Mouse (Mus musculus): ENCODE results near the gene Uba7. TPM values are rescaled to one million over a fixed set of nuclear protein-coding genes. Genes with fewer than 3 reads are reported as not detected.
A peak's percentile ranks its signal among the peaks of the same experiment; 100 is the strongest.
"Not testable (repeated sequence)": the region's sequence is repeated elsewhere in the genome, so short reads cannot be mapped to it uniquely, and the experiment has no call there.

The Uba7 gene
- polyA plus RNA-seq, 1 experiment from 2014 or later, result 32.4 TPM

DNA sequence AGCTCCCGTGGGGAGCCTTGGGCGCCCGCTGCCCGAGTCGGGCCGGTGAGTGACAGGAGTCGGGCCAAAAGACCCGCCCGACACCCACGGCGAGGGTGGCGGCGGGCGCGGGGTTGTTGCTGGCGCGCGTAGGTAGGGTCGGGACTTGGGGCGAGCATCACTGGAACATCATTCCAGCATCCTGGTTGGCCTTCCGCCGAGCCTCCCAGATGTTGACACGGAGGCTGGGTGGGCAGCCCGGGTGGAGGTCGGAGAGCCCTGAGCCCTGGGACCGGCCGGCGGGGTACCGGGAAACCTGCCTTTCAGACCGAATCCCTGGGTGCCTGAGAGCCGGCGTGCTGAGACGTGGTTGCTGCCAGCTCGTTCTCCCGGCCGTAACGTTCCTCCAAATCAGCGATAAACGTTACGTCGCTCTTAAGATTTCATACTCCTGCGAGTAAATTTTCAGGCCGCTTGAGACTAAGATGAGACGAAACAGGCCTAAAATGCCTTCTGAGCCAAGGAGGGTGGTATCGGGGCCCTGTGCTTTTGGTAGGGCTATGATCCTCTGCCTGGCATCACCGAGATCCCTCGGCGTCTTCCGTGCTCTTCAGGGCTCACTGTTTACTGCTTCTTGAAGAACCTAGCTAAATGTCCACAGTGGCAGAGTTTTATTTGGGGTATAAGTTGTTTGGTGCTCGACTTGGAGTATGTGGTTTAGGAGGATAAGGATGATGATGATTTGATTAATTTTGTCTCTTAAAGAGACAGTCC is 27.6 kb downstream of the Uba7 start:
- H3K4me2 ChIP-seq (replicated peaks), result peak overlapping the region; percentile 73
- peaks cover 10% of the 10 kb centered on the region for H3K4me1 ChIP-seq (replicated peaks)
- H3K4me3 ChIP-seq (replicated peaks), result peak overlapping the region; percentile 100
- peak overlapping the region; percentile 95 for H3K27ac ChIP-seq
- no peaks in the 10 kb centered on the region for H3K27me3 ChIP-seq (replicated peaks)
- H3K36me3 ChIP-seq, result no peaks in the 10 kb centered on the region
- peak overlapping the region; percentile 99 for H3K9ac ChIP-seq
- under 1% methylated on average over 50 of the region's 50 CpGs for WGBS
- peak; percentile 69 for ATAC-seq
- H3K9me3 ChIP-seq, result no peaks in the 10 kb centered on the region

DNA sequence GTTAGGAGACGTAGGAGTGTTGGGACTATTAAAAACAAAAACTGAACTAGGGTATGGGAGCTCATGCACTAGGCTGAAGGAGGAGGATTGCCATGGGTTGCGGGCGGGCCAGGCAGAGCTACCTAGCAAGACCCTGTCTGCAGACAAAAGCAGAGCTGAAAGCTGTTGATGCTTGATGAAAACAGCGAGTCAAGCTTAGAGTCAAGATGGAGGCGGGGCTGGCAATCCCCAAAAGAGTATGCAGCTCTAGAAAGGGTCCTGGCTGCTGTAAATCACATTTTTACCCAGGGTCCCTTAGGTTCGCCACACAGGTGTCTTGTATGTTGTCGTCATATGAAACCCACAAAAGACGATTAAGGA is 28.2 kb downstream of the Uba7 start:
- Histone ChIP-seq H3K27me3 (replicated peaks) (no peaks in the 10 kb centered on the region), H3K4me2 (replicated peaks) (peak overlapping the region; percentile 73), H3K9ac (peak overlapping the region; percentile 99), H3K4me3 (replicated peaks) (peak overlapping the region; percentile 100), H3K27ac (peak overlapping the region; percentile 95; the same call in 1 of the 2 replicates), H3K36me3 (no peaks in the 10 kb centered on the region), H3K9me3 (no peaks in the 10 kb centered on the region), H3K4me1 (replicated peaks) (peaks cover 12% of the 10 kb centered on the region)
- 14% methylated on average over 8 of the region's 8 CpGs for WGBS
- no peak for ATAC-seq

DNA sequence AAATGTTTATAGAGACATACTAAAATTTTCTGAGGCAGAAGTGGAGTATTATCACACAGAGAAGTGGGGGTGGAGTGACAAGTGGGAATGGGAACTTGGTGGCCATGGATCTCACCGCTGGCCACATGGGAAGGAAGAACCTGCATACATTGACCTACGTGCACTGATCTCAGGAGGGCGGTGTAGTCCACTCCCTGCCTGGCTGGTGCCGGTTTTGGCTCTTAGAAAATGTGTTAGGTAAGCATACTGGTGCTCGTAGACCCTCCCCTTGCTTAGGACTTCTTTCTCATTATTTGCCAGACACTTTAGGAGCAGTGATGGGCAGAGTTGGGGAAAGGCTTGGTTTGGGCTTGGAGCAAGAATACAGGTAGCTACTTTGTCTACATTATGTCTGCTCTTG is 32.7 kb downstream of the Uba7 start:
- H3K9me3 ChIP-seq, result no peaks in the 10 kb centered on the region
- H3K36me3 ChIP-seq, result no peaks in the 10 kb centered on the region
- no peaks in the 10 kb centered on the region for H3K27me3 ChIP-seq (replicated peaks)
- no peak for ATAC-seq
- H3K4me1 ChIP-seq (replicated peaks), result peaks cover 12% of the 10 kb centered on the region
- no peak overlapping the region for H3K4me2 ChIP-seq (replicated peaks)
- H3K9ac ChIP-seq, result no peak overlapping the region
- H3K27ac ChIP-seq, result no peak overlapping the region
- H3K4me3 ChIP-seq (replicated peaks), result no peak overlapping the region
- 90% methylated on average over 5 of the region's 5 CpGs for WGBS

DNA sequence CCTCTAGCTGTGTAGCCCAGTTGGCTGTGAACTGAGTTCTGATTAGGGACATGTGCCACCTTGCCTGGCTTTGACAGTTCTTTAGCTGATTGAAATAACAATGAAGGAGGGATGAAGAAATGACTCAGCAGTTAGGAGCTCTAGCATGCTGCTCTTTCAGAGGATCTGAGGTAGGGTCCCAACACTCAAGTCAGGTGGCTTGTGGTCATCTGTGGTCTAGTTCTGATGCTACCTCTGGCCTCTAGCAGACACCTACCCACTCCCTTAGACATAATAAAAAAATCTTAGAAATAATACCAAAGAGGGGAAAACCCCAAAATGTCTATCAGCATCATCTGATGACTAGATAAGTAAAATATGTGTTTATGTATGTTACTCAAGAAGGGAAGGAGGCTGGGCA is 35.1 kb downstream of the Uba7 start:
- Histone ChIP-seq H3K9me3 (no peaks in the 10 kb centered on the region), H3K27me3 (replicated peaks) (no peaks in the 10 kb centered on the region), H3K4me1 (replicated peaks) (0 out of 2 replicates have a peak, but pooled peaks cover 5% of the 10 kb centered on the region)

DNA sequence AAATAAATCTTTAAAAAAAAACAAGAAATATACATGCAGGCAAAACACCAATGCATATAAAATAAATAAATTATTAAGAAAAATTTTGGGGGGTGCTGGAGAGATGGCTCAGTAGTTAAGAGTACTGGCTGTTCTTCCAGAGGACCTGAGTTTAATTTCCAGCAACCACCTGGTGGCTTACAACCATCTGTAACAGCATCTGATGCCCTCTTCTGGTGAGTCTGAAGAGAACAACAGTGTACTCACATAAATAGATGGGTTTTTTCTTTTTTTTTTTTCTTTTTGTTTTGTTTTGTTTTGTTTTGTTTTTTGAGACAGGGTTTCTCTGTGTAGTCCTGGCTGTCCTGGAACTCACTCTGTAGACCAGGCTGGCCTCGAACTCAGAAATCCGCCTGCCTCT is 38.3 kb downstream of the Uba7 start:
- ATAC-seq; H3K4me1 ChIP-seq (replicated peaks); H3K36me3 ChIP-seq; H3K4me3 ChIP-seq (replicated peaks); H3K4me2 ChIP-seq (replicated peaks); H3K9ac ChIP-seq; H3K9me3 ChIP-seq; H3K27me3 ChIP-seq (replicated peaks); H3K27ac ChIP-seq: not testable (repeated sequence)
- 91% methylated on average over 2 of the region's 2 CpGs for WGBS

More for the DNA sequence above, 35.1 kb downstream of the Uba7 start:
- H3K36me3 ChIP-seq, result no peaks in the 10 kb centered on the region
- H3K9ac ChIP-seq, result no peak overlapping the region
- no peak overlapping the region for H3K4me3 ChIP-seq (replicated peaks)
- no peak for ATAC-seq
- H3K27ac ChIP-seq, result no peak overlapping the region
- no peak overlapping the region for H3K4me2 ChIP-seq (replicated peaks)

DNA sequence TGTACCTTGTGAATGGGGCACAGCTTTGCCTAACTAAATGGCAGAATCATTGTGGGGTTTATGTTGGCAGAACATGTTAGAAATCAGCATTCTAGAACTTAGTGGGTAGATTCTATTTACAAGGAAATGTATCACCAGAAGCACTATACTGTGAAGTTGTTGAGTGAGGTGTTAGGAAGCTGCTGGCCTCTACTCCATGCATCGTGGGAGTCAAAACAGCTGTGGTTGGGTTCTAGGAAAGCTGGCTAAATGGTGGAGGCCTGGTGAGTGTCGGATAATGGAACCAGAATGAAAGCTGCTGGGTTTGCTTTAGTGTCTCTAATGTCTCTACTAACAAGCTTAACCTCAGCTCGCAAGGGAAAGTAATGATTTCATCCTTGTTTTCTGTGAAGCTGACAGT is 41.8 kb downstream of the Uba7 start:
- Histone ChIP-seq H3K27ac (no peak overlapping the region), H3K9ac (no peak overlapping the region), H3K4me2 (replicated peaks) (no peak overlapping the region), H3K9me3 (no peaks in the 10 kb centered on the region), H3K4me3 (replicated peaks) (no peak overlapping the region), H3K36me3 (no peaks in the 10 kb centered on the region), H3K4me1 (replicated peaks) (no peaks in the 10 kb centered on the region), H3K27me3 (replicated peaks) (no peaks in the 10 kb centered on the region)
- 87% methylated on average over 3 of the region's 3 CpGs for WGBS
- ATAC-seq, result no peak

DNA sequence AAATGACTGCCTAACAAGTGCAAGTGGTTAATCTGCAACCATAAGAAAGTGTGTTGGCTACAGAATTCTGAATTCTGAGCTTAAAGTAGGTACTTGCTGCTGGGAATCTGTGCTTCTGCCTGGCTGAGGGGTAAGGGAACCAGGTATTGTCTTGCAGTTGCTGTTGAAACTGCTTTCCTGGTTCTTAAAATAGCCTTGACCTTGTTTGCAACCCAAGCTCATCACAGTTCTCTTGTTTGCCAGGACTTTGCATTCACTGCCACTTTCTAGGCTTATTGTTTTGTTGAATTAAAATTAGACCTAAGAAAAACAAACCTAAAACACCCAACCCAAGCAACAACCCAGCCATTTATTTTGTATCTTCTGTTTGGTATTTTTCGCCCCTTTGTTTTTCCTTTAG is 45.4 kb downstream of the Uba7 start:
- no peak for ATAC-seq
- Histone ChIP-seq H3K27me3 (replicated peaks) (no peaks in the 10 kb centered on the region), H3K4me2 (replicated peaks) (no peak overlapping the region), H3K4me3 (replicated peaks) (no peak overlapping the region), H3K36me3 (peaks cover 9% of the 10 kb centered on the region; the same call in 1 of the 2 replicates), H3K9me3 (no peaks in the 10 kb centered on the region), H3K27ac (no peak overlapping the region), H3K9ac (no peak overlapping the region), H3K4me1 (replicated peaks) (no peaks in the 10 kb centered on the region)
- WGBS, result 90% methylated on average over 1 of the region's 1 CpGs

DNA sequence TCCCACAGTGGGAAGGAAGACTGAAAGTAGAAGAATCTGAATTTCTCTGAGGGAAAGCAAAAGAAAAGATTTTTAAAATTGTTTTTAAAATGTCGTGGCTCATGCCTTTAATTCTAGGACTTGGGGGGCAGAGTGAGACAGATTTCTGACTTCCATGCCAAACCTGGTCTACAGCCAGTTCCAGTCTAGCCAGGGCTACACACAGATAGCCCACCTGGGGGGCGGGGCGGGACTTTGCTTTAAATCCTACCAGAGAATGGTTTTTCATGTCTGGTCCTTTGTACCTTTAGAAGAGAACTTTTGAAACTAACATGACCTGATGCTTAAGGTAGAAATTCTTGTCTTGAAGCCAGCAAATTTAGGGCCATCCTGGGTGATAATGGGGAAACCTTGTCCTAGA is 47.9 kb downstream of the Uba7 start:
- H3K4me1 ChIP-seq (replicated peaks), result no peaks in the 10 kb centered on the region
- no peaks in the 10 kb centered on the region for H3K27me3 ChIP-seq (replicated peaks)
- no peak overlapping the region for H3K9ac ChIP-seq
- H3K9me3 ChIP-seq, result no peaks in the 10 kb centered on the region
- H3K27ac ChIP-seq, result no peak overlapping the region
- peaks cover 16% of the 10 kb centered on the region for H3K36me3 ChIP-seq
- H3K4me2 ChIP-seq (replicated peaks), result no peak overlapping the region
- WGBS, result 91% methylated on average over 3 of the region's 3 CpGs
- no peak for ATAC-seq
- no peak overlapping the region for H3K4me3 ChIP-seq (replicated peaks)

DNA sequence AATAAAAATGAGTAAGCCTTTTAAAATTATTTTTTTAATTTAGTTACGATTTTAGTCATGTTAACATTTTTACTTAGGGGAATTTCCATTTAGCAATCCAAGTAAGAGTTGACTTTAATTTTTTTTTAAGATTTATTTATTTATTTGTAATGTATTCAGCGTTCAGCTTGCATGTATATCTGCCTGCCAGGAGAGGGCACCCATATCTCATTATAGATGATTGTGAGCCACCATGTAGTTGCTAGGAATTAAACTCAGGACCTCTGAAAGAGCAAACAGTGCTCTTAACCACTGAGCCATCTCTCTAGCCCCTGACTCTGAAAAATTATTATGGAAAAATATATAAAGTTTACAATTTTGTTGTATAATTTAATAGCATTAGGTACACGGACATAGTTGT is 51.3 kb downstream of the Uba7 start:
- H3K27ac ChIP-seq, result no peak overlapping the region
- 89% methylated on average over 3 of the region's 3 CpGs for WGBS

DNA sequence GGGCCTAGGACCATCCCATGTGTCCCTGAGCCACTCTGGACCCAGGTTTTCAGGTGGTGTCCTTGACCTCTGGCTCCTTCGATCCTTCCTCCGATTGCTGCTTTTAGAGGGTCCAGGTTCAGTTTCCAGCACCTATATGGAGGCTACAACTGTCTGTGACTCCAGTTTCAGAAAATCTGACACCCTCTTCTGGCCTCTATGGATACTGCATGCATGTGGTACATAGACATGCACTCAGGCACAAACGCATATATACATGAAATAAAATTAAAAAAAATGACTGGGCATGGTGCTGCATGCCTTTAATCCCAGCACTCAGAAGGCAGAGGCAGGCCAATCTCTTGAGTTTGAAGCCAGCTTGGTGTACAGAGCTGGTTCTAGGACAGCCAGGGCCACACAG is 52.6 kb downstream of the Uba7 start:
- Histone ChIP-seq H3K27ac (no peak overlapping the region), H3K4me2 (replicated peaks) (no peak overlapping the region), H3K4me1 (replicated peaks) (no peaks in the 10 kb centered on the region), H3K27me3 (replicated peaks) (no peaks in the 10 kb centered on the region), H3K9me3 (no peaks in the 10 kb centered on the region), H3K36me3 (peaks cover 25% of the 10 kb centered on the region), H3K4me3 (replicated peaks) (no peak overlapping the region), H3K9ac (no peak overlapping the region)
- no peak for ATAC-seq
- 96% methylated on average over 3 of the region's 3 CpGs for WGBS

More for the DNA sequence above, 51.3 kb downstream of the Uba7 start:
- no peak overlapping the region for H3K4me2 ChIP-seq (replicated peaks)
- peaks cover 21% of the 10 kb centered on the region for H3K36me3 ChIP-seq
- H3K27me3 ChIP-seq (replicated peaks), result no peaks in the 10 kb centered on the region
- H3K9ac ChIP-seq, result no peak overlapping the region
- no peak for ATAC-seq
- H3K9me3 ChIP-seq, result no peaks in the 10 kb centered on the region
- no peaks in the 10 kb centered on the region for H3K4me1 ChIP-seq (replicated peaks)
- no peak overlapping the region for H3K4me3 ChIP-seq (replicated peaks)

DNA sequence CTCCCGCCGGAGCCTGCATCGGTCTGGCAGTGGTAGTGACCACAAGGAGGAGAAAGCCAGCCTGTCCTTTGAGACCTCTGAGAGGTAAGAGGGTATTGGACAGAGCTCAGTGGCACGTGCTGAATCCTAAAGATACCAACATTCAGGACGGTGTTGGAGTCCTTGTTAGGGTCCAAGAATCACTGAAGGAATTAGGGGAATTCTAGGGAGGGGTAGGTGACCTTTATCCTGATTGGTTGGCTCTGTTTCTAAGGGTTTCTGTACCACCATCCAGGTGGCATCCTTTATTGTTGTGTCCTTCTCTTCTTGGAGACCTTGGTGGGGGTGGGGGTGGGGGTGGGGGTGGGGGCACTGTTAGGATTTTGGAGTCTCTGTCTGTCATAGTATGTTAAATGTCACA is 56.8 kb downstream of the Uba7 start:
- H3K9me3 ChIP-seq, result no peaks in the 10 kb centered on the region
- no peaks in the 10 kb centered on the region for H3K27me3 ChIP-seq (replicated peaks)
- H3K4me3 ChIP-seq (replicated peaks), result no peak overlapping the region
- WGBS, result 93% methylated on average over 5 of the region's 5 CpGs
- no peak for ATAC-seq
- H3K36me3 ChIP-seq, result peaks cover 24% of the 10 kb centered on the region
- no peak overlapping the region for H3K27ac ChIP-seq
- H3K4me1 ChIP-seq (replicated peaks), result no peaks in the 10 kb centered on the region
- H3K9ac ChIP-seq, result no peak overlapping the region
- H3K4me2 ChIP-seq (replicated peaks), result no peak overlapping the region

All from intestine, embryonic 15.5 days (tissue).